Mouse (Mus musculus): ENCODE measurements at regions not wholly inside any gene's neighbourhood (a gene's known extent, or its start where the extent isn't known, plus 50 kb on each side); places are given as distances from the start of the nearest gene placed in this dataset.

DNA sequence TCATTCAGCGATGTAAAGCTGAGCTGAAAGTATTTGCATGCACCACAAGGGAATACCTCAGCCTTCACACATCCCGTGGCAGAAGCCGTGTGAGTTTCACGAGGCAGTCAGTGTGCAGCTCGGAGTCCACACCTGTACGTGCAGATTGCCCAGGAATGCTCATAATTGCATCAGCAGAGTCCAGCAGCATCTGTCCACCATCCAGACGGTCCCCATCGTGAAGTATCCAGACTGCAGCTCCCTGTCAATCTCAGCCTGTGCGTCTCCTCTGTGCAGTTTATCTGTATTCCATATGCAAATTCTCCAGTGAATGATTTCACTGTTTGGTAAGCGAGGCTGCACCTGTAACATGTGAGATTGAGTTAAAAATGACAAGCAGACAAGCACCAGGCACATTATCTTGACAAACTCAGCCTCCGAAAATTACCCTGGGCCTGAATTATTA, 227.2 kb upstream of the Adamts16 start:
- Histone ChIP-seq H3K27ac (0 out of 2 replicates have a peak overlapping the region, but pooled peaks have one; percentile 32), H3K9ac (peak overlapping the region; percentile 31; the same call in 1 of the 2 replicates), H3K36me3 (replicated peaks; ENCODE audit: control insufficient read depth, insufficient read depth) (no peaks in the 10 kb centered on the region), H3K27me3 (ENCODE audit: control insufficient read depth, insufficient read depth, low read length) (no peaks in the 10 kb centered on the region), H3K9me3 (ENCODE audit: control insufficient read depth, low read length) (no peaks in the 10 kb centered on the region), H3K4me2 (replicated peaks) (peak overlapping the region; percentile 31), H3K4me1 (replicated peaks; ENCODE audit: control insufficient read depth, insufficient read depth, low read length) (peaks cover 14% of the 10 kb centered on the region), H3K4me3 (replicated peaks; ENCODE audit: low read length) (no peak overlapping the region)
- DNase-seq (ENCODE audit: low spot score) (no peak), ATAC-seq (ENCODE audit: low FRiP score) (peak; percentile 48; the same call in 1 of the 2 replicates)
- WGBS = 36% methylated on average over 11 of the region's 11 CpGs

GRCm38 (mm10) chr13:71068011-71068410, 226.4 kb upstream of the Adamts16 start:
- Histone ChIP-seq H3K4me1 (replicated peaks; ENCODE audit: control insufficient read depth, insufficient read depth, low read length) (peaks cover 14% of the 10 kb centered on the region), H3K4me2 (replicated peaks) (peak overlapping the region; percentile 31; the same call in 1 of the 2 replicates), H3K36me3 (replicated peaks; ENCODE audit: control insufficient read depth, insufficient read depth) (no peaks in the 10 kb centered on the region), H3K27ac (no peak overlapping the region), H3K9ac (no peak overlapping the region), H3K4me3 (replicated peaks; ENCODE audit: low read length) (no peak overlapping the region), H3K9me3 (ENCODE audit: control insufficient read depth, low read length) (no peaks in the 10 kb centered on the region), H3K27me3 (ENCODE audit: control insufficient read depth, insufficient read depth, low read length) (no peaks in the 10 kb centered on the region)
- no peak for DNase-seq (ENCODE audit: low spot score)
- no peak for ATAC-seq (ENCODE audit: low FRiP score)
- 37% methylated on average over 4 of the region's 4 CpGs for WGBS

DNA sequence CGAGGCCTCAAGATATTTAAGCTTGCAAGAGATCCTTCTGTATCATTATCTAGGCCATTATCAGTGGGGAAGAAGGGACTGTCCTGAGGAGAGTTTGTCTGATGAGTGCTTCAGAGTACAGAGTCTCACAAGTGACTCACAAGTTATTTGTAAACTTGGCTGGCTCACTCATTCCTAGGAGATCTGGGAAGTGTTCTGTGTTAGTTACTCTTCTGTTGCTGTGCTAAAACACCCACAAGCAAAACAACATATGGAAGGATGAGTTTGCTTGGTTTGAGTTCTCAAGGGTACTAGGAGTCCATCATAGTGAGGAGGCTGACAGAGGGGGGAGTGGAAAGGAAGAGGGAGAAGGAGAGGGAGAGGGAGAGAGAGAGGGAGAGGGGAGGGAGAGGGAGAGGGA, 224.0 kb upstream of the Adamts16 start:
- Histone ChIP-seq H3K9me3 (ENCODE audit: control insufficient read depth, low read length) (no peaks in the 10 kb centered on the region), H3K9ac (no peak overlapping the region), H3K4me2 (replicated peaks) (no peak overlapping the region), H3K36me3 (replicated peaks; ENCODE audit: control insufficient read depth, insufficient read depth) (no peaks in the 10 kb centered on the region), H3K4me3 (replicated peaks; ENCODE audit: low read length) (no peak overlapping the region), H3K27ac (no peak overlapping the region), H3K4me1 (replicated peaks; ENCODE audit: control insufficient read depth, insufficient read depth, low read length) (peaks cover 14% of the 10 kb centered on the region), H3K27me3 (ENCODE audit: control insufficient read depth, insufficient read depth, low read length) (no peaks in the 10 kb centered on the region)
- DNase-seq (ENCODE audit: low spot score) (no peak), ATAC-seq (ENCODE audit: low FRiP score) (no peak)
- WGBS = 90% methylated on average over 1 of the region's 1 CpGs

DNA sequence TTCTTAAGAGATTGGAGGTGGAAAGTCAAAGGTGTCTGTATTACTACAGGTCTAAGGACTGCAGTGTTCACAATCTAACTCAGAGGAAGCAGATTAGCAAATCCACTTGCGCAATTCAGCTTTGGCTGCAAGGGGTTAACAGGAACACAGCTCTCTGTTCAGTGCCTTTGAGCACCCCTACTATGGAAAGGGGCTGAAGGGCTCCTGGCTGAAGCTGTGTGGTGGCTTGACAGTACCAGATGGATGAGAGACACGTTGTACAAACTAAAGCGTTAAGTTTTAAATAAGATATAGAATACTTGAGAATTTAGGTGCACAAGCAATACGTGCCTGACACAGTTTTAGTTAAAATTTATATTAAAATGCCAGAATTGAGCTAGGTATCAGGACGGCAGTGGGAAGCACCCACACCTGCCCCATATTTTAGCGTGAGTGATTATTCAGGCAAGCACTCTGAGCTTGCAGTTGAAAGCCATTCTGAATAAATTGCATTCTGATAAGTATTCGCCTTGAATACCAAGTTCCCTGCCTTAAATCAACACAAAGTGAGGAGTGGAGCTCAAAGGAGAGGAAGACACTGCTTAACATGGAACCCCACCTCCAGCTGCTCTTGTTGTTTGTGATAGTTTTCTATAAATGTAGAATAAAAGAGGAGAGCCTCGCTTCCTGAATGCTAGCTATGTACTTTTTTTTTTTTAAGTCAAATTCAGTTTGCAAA, 223.1 kb upstream of the Adamts16 start:
- Histone ChIP-seq H3K9me3 (ENCODE audit: control insufficient read depth, low read length) (no peaks in the 10 kb centered on the region), H3K27me3 (ENCODE audit: control insufficient read depth, insufficient read depth, low read length) (no peaks in the 10 kb centered on the region), H3K9ac (no peak overlapping the region), H3K27ac (no peak overlapping the region), H3K4me3 (replicated peaks; ENCODE audit: low read length) (no peak overlapping the region), H3K36me3 (replicated peaks; ENCODE audit: control insufficient read depth, insufficient read depth) (no peaks in the 10 kb centered on the region), H3K4me1 (replicated peaks; ENCODE audit: control insufficient read depth, insufficient read depth, low read length) (peaks cover 14% of the 10 kb centered on the region), H3K4me2 (replicated peaks) (no peak overlapping the region)
- 66% methylated on average over 8 of the region's 8 CpGs for WGBS
- no peak for DNase-seq (ENCODE audit: low spot score)
- no peak for ATAC-seq (ENCODE audit: low FRiP score)

GRCm38 (mm10) chr13:71053361-71054264, 212.0 kb upstream of the Adamts16 start:
- H3K4me3 ChIP-seq (replicated peaks; ENCODE audit: low read length) = no peak overlapping the region
- WGBS = 62% methylated on average over 21 of the region's 21 CpGs
- peaks cover 6% of the 10 kb centered on the region; the same call in 1 of the 2 replicates for H3K4me1 ChIP-seq (replicated peaks; ENCODE audit: control insufficient read depth, insufficient read depth, low read length)
- H3K27me3 ChIP-seq (ENCODE audit: control insufficient read depth, insufficient read depth, low read length) = no peaks in the 10 kb centered on the region
- no peaks in the 10 kb centered on the region for H3K9me3 ChIP-seq (ENCODE audit: control insufficient read depth, low read length)
- H3K4me2 ChIP-seq (replicated peaks) = no peak overlapping the region; the same call in 1 of the 2 replicates
- peak; percentile 38 for DNase-seq (ENCODE audit: low spot score)
- ATAC-seq (ENCODE audit: low FRiP score) = peak; percentile 60; the same call in 1 of the 2 replicates
- no peaks in the 10 kb centered on the region for H3K36me3 ChIP-seq (replicated peaks; ENCODE audit: control insufficient read depth, insufficient read depth)
- peak overlapping the region; percentile 51 for H3K27ac ChIP-seq
- H3K9ac ChIP-seq = no peak overlapping the region

GRCm38 (mm10) chr13:71050646-71051045, 209.0 kb upstream of the Adamts16 start:
- ATAC-seq (ENCODE audit: low FRiP score) (no peak), DNase-seq (ENCODE audit: low spot score) (no peak)
- H3K9ac ChIP-seq = 0 out of 2 replicates have a peak overlapping the region, but pooled peaks have one; percentile 12
- no peak overlapping the region for H3K27ac ChIP-seq
- no peaks in the 10 kb centered on the region for H3K9me3 ChIP-seq (ENCODE audit: control insufficient read depth, low read length)
- WGBS = 29% methylated on average over 13 of the region's 13 CpGs
- peaks cover 6% of the 10 kb centered on the region; the same call in 1 of the 2 replicates for H3K4me1 ChIP-seq (replicated peaks; ENCODE audit: control insufficient read depth, insufficient read depth, low read length)
- H3K4me3 ChIP-seq (replicated peaks; ENCODE audit: low read length) = no peak overlapping the region
- no peaks in the 10 kb centered on the region for H3K36me3 ChIP-seq (replicated peaks; ENCODE audit: control insufficient read depth, insufficient read depth)
- peak overlapping the region; percentile 16; the same call in 1 of the 2 replicates for H3K4me2 ChIP-seq (replicated peaks)
- H3K27me3 ChIP-seq (ENCODE audit: control insufficient read depth, insufficient read depth, low read length) = no peaks in the 10 kb centered on the region

- Histone ChIP-seq H3K4me3 (replicated peaks; ENCODE audit: low read length) (no peak overlapping the region), H3K9ac (no peak overlapping the region), H3K36me3 (replicated peaks; ENCODE audit: control insufficient read depth, insufficient read depth) (no peaks in the 10 kb centered on the region), H3K27me3 (ENCODE audit: control insufficient read depth, insufficient read depth, low read length) (no peaks in the 10 kb centered on the region), H3K4me2 (replicated peaks) (no peak overlapping the region), H3K9me3 (ENCODE audit: control insufficient read depth, low read length) (no peaks in the 10 kb centered on the region), H3K4me1 (replicated peaks; ENCODE audit: control insufficient read depth, insufficient read depth, low read length) (no peaks in the 10 kb centered on the region; the same call in 1 of the 2 replicates), H3K27ac (no peak overlapping the region)
- no peak for DNase-seq (ENCODE audit: low spot score)
- WGBS = 62% methylated on average over 8 of the region's 8 CpGs
- no peak for ATAC-seq (ENCODE audit: low FRiP score)
Measured at GRCm38 (mm10) chr13:71036000-71036399, 194.4 kb upstream of the Adamts16 start.

DNA sequence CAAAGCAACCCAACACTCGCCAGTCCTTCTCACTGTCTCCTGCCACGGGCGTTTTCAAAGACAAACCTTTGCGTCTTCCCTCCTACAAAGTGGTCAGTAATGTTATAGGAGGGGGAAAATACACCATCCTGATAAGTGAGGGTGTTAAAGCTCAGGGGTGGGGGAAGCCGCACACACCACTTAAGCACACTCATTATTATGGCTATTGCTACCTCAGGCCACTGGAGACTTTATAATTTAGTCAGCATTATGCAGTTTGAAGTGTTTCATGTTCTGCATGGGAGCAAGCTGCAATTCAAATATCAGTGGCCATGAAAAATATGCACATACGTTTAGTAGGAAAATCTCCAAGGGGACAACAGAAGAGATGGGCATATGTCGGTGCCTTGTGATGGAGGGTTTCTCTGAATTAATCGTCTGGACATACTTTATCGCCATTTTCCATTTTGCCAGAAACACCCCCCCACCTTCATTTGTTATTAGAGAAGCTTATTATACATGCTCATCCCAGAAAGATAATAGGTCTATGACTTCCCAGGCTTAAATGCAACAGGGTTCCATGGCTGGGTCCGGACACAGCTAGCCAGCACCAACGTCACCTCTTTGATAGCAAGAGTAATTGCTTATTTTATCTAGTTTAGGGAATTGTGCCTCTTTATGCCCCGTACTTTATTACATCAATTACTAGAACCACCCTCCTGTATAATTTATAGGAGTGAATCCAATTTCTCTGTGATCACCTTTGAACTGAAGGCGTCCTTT, 193.5 kb upstream of the Adamts16 start:
- Histone ChIP-seq H3K9ac (no peak overlapping the region), H3K9me3 (ENCODE audit: control insufficient read depth, low read length) (no peaks in the 10 kb centered on the region), H3K27me3 (ENCODE audit: control insufficient read depth, insufficient read depth, low read length) (no peaks in the 10 kb centered on the region), H3K27ac (no peak overlapping the region), H3K4me3 (replicated peaks; ENCODE audit: low read length) (no peak overlapping the region), H3K4me1 (replicated peaks; ENCODE audit: control insufficient read depth, insufficient read depth, low read length) (no peaks in the 10 kb centered on the region; the same call in 1 of the 2 replicates), H3K4me2 (replicated peaks) (0 out of 2 replicates have a peak overlapping the region, but pooled peaks have one; percentile 2), H3K36me3 (replicated peaks; ENCODE audit: control insufficient read depth, insufficient read depth) (no peaks in the 10 kb centered on the region)
- no peak for DNase-seq (ENCODE audit: low spot score)
- ATAC-seq (ENCODE audit: low FRiP score) = peak; percentile 48; the same call in 1 of the 2 replicates
- WGBS = 43% methylated on average over 13 of the region's 13 CpGs
